Mouse (Mus musculus): Measurements from ENCODE around the gene Ftl1.
A peak's percentile ranks its signal among the peaks of the same experiment; 100 is the strongest.
"Not testable (repeated sequence)": the region's sequence is repeated elsewhere in the genome, so short reads cannot be mapped to it uniquely, and the experiment has no call there.

Ftl1 gene

GRCm38 (mm10) chr7:45476453-45476852 lies 16.8 kb upstream of the Ftl1 start:
- DNase-seq (ENCODE audit: low spot score in 2 of 2): no peak

GRCm38 (mm10) chr7:45475291-45475969 lies 15.7 kb upstream of the Ftl1 start:
- DNase-seq (ENCODE audit: low spot score in 2 of 2): peak in 1 of 2 experiments; percentile 0

DNA sequence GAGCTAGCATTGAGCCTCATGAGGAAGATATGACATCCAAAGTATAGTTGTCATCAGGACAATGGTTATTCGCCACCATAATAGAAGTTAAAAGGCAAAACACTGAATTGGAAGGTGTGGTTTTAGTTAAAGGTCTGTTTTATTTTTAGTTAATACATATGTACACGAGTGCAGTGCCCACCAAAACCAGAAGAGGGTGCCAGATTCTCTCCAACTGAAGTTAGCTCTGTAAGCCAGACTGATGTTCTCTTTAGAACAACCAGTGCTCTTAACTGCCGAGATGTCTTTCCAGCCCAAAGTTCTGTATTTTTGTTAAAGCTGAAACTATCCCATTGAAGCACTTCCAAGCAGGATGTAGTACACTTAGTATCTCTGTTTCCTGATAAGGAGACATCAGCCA lies 11.2 kb upstream of the Ftl1 start:
- DNase-seq (ENCODE audit: low spot score in 2 of 2): peak in 1 of 2 experiments; percentile 62

DNA sequence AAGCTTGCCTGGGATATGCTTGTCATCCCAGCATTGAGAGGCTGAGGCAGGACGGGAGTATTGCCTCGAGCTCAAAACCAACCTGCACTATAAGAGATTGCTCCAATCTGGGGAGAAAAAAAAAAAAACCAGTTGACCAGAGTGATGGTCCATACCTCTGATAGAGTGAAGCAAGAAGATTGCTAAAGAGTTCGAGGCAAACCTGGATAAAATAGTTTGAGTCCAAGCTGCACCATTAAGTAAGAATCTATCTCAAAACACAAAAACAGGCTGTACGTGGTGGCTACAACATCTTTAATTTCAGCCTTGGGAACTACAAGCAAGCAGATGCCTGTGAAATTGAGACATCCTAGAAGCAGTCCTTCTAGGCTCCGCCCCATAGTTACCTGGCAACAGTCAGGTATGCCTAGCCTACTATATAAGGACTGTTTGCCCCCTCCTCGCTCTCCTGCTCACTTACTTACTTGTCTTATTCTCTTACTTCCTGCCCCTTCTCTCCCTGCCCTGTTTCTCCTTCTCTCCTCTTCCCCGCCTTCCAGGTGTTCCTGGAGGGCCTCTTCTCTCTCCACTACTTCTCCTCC lies 7.5 kb upstream of the Ftl1 start:
- DNase-seq (ENCODE audit: low spot score in 2 of 2): no peak

DNA sequence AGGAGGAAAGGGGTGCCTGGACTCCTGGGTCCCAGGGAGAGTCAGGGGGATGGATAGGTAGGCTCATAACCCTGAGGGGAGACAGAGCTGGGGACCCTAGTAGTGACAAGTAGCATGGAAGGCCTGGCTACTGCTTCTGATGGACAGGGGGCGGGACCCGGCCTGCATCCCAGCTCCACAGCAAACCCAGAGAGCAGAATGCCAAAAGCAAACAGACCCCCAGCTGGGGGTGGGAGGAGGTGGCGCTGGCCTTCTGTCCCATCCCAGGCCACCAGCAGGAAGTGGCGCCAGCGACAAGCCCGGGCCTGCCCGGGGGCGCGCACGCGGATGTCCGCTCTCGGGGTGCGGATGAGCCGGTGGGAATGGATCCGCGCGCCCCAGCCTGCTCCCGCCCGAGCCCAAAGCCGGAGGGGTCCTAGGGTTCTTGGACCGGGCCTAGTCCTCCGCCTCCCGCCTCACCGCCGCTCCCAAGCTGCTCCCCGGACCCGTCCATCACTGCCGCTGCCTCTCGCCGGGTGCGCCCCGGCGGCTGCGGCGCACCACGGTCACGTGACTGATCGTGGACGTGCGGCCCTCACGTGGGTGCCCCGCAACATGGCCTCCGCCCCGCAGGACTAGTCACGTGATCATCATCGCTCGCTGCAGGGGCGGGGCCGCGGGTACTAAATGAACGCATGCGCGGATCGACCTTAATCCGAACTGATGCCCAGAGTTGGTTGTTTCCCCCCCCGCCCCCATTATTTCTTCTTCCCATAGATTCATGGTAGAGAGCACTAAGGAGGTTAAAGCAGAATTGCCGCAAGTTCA lies 6.8 kb upstream of the Ftl1 start, which contains the start of gene Bax:
Bax (minus strand) TSS at position 616 of the 807 bp plus-strand sequence.
- peak; percentile 89 to 93 for DNase-seq (ENCODE audit: low spot score in 2 of 2)

GRCm38 (mm10) chr7:45465549-45465948 lies 5.9 kb upstream of the Ftl1 start:
- DNase-seq (ENCODE audit: low spot score in 2 of 2): no peak

GRCm38 (mm10) chr7:45465112-45465511 lies 5.4 kb upstream of the Ftl1 start:
- DNase-seq (ENCODE audit: low spot score in 2 of 2): no peak

DNA sequence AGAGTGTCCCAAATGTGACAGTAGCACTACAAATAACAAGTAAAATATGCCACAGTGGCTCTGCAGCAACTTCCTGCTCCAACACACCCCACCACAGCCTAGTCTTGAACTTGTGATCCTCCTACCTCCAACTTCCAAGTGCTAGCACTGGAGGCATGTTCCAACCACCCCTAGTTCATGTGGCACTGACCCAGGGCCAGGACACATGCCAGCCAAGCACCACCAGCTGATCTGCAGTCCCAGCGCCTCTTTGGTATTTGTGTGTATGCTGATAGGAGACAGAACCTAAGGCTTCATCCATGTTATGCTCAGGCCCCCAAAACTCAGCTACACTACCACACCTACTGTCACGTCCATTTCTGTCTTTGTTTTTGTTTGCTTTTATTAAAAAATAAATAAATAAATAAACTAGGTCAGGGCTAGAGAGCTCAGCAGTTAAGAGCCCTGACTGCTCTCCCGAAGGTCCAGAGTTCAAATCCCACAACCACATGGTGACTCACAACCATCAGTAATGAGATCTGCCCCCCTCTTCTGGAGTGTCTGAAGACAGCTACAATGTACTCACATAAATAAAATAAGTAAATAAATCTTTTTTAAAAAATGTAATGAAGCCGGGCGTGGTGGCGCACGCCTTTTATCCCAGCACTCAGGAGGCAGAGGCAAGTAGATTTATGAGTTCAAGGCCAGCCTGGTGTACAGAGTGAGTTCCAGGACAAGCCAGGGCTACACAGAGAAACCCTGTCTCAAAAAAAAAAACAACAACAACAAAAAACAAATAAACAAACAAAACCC lies 4.5 kb upstream of the Ftl1 start:
- no peak for DNase-seq (ENCODE audit: low spot score in 2 of 2)

- DNase-seq (ENCODE audit: low spot score in 2 of 2): not testable (repeated sequence)
Measured at GRCm38 (mm10) chr7:45462868-45463267, 3.2 kb upstream of the Ftl1 start.

DNA sequence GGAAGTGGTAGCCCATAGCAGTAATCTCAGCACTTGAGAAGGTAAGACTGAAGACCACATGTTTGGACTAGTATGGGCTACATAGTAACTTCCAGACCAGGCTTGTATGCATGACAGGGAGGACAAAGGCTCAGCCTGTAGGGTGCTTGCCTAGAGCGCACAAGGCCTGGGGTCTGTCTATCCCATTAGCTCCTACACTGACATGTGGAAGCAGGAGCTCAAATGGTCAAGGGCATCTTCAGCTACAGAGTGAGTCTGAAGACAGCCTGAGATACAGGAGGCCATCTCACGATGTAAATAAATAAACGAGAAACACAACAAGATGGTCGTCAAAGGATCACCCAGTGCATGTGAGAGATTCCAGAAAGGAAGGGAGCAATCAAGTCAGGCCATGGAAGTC lies 2.6 kb upstream of the Ftl1 start:
- DNase-seq (ENCODE audit: low spot score in 2 of 2): no peak

DNA sequence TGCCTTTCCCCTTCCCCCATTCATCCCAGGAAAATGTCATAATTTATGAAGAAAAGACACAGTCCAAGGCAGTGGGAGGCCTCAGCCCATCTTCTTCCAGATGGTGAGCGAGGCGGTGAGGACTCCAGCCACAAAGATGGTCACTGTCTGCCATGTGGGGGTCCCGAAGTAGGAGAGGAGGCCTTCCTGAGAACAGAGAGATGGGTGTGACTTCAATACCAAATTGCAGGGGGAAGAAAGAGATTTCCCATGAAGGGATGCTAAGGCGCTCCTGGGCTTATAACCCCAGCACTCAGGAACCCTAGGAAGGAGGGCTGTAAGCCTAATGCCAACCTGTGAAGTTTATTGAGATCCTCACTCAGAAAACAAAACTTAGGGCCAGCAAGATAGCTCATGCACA lies 2.1 kb upstream of the Ftl1 start:
- no peak for DNase-seq (ENCODE audit: low spot score in 2 of 2)

DNA sequence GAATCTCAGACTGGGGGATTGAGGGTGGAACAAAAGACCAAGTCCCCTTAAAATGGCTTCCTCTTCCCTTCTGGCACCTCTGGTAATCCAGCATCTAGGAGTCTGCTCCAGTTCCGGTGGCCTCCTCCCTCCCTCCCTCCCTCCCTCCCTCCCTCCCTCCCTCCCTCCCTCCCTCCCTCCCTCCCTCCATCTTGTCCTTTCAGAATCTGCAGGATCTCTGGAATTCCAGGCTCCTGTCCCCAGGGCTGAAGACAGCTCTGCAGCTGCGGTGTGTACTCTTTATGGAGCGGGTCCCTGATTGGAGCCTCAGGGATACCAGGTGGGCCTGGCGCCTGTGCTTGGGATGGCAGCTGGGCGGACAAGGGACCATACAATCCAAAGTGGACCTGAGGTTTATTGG lies 1.6 kb upstream of the Ftl1 start:
- no peak for DNase-seq (ENCODE audit: low spot score in 2 of 2)

DNA sequence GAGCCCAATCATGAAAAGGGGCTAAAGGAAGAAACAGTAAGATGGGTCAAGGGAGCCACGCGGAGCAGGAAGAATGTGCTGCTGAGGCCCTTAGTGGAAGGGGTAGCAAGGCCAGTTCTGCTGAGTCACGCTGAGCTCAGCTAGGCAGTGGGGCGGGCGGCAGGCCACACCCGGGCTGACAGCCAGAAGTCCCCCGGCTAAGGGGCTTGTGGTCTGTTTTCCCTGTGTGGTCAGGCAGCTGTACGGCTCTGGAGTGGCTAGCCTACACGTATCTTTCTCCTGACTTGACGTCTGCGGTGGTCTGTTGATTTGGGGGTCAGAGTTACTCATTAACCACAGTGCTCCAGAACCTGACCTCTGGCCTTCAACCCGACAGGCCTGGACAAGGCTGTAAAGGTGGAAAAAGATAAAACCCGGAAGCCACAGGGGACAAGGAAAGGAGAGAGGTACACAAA lies 1.2 kb upstream of the Ftl1 start:
- DNase-seq (ENCODE audit: low spot score in 2 of 2): peak; percentile 72 to 81

DNA sequence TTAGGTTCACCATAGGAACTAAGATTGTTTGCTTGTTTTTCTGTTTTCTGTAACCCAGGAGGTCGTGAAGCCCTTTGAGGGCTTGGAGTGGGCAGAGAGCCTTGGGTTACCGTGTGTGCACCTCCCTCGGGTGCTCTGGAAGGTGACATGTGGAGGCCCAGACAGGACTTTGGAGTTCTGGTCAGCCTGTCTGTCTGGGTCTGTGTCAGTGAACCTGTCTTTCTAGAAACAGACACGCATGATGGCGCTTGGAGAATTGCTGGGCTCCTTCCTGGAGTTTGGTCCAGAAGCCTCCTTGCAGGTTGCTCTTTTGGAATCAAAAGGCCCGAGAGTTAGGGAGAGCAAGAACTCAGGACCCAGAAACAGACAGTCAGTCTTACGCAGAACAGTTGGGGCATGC lies 693 bp upstream of the Ftl1 start:
- DNase-seq (ENCODE audit: low spot score in 2 of 2): no peak

DNA sequence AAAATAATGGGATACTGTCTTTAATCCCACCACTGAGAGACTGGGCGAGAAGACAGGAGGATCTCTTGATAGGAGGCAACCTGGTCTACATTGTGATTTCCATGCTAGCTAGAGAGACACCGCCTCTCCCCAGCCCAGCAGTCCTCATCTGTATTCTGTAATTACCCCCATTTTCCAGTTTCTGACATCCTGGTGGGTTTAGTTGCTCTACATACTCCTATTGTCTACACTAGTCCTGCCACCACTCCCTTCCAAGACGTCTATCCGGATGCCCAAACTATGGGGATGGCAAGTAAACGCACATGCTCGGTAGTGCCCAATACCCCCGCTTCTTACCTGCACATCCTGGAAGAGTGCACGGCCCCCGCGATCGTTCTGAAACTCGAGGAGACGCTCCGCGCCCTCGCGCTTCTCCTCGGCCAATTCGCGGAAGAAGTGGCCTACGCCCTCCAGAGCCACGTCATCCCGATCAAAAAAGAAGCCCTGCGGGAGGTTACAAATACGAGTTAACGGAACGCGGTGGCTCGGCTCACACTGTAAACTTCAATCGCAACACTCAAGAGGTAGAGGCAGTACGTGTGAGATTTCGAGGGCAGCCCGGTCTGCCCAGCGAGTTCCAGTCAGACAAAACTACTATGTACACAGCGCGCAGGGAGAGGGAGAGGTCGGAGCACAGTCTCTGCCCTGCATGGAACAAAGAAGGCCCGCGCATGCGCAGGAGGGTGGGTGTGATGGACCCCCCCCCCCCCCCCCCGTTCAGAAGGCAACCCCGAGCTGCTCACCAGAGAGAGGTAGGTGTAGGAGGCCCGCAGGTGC lies 728 bp downstream of the Ftl1 start:
- DNase-seq (ENCODE audit: low spot score in 2 of 2): peak; percentile 48 to 57

DNA sequence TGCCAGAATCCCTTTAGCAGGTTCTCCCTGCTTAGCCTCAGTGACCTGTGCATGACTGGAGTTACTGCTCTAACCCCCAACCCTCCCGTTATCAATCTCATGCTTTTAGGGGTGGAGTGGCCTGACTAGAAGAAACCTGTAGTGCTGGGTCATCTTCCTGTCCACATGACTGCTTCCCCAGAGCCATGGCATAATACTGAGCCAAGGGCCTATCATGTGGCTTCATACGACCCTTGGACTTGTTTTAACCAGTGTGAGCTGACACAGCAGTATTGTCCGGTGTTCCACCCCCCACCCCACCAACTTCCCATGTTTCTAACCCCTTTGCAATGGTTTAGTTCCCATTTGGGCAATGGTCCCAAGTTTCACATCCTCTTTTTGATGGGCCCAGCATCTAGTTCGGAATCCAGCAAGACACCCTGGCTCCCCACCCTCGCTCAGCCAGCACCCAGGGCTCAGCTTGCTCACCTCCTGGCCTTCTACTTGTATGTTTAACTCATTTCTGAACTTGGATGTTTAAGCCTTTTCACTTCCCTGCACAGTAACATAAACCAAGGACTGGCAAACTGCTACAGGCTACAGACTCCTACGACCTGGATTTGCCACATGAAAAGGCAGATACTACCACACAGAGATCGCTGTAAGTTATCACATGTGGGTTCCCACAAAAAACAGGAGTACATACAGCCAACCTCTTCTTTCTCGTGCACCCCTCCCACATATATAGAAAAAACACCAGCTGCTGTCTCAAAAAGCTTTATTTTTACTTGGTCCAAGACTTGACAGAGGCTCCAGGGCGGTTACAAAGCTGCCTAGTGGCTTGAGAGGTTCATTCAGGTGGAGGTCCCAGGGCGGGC lies 2.3 kb downstream of the Ftl1 start:
- DNase-seq (ENCODE audit: low spot score in 2 of 2): no peak

DNA sequence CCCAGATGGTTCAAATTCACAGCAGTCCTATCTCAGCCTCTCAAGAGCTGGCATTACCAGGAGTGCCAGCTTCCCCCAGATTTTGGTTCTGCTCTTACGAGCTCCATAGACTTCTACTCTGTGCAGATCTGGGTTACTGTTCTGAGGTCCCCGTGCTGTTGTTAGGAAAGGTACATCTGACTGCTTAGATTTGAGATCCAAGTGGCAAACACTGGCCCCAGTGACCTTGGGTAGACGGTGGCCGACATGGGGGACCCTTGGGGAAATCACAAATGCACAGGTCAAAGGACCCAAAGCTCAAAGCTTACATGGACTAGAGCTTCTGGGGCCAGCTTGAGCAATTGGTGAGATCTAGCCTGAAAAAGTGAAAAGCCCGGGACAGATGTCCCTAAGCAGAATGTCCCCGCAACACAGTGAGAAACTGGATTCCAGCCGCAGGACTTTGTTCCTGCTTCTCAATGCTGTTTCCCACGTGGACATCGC lies 2.9 kb downstream of the Ftl1 start:
- DNase-seq (ENCODE audit: low spot score in 2 of 2): no peak

DNA sequence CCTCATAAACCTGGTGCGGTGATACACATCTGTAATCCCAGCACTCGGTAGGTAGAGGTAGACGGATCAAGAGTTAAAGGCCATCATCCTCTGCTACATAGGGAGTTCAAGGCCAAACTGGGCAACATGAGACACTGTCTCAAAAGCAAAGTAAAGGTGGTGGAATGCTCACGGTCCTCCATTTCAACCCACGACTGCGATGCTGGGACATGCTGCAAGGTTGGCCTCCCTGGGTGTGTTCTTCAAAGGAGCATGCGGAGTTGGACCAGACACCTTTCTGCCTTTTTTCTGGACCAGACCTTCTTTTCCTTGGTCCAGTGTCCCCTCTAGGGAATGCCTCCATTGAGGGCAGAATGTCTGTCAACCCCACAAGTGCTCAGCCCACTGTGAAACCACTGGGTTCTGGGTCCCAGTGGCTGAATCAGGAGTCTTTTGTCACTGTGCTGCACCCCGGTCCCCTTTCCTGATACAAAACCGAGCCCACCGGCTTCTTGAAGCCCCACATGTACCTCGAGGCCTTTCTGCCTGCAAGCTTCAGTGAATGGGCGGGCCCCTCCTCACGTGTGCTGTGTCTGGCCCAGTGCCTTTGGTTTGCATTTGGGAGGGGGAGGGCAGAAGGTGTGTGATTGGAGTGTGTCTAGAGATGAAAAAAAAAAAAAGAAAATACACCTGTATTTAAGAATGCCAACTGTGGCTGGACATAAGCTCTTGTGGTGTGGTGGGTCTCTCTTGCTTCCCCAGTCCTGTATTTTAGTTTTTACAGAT lies 3.6 kb downstream of the Ftl1 start:
- DNase-seq (ENCODE audit: low spot score in 2 of 2): no peak

DNA sequence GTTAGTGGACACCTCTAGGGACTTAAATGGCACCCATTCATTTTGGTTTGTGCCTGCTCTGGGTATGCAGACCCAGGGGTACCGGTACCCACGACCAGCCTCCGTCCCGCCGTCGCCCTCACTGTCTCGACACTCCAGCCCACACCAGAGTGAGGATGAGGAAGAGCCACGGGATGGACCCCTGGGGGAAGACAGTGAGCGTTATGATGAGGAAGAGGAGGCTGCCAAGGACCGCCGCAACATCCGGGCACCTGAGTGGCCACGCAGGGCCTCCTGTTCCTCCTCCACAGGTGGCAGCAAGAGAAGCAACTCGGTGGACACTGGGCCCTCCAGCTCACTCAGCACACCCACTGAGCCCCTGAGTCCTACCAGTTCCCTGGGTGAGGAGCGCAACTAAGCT lies 4.7 kb downstream of the Ftl1 start:
- no peak for DNase-seq (ENCODE audit: low spot score in 2 of 2)

Measured in urinary bladder, adult 18-20 months (tissue).